Mouse (Mus musculus) bone marrow, adult 2 months (tissue): ENCODE results near the gene Telo2.

ENCODE experiments used
- CTCF ChIP-seq: fragments of 200-500 bp; IDR thresholded peaks from 2 replicates; pipeline ENCODE4 v1.5.1; 2011; ENCODE audit warnings: low read length, control low read depth; ENCODE audit not compliant: control insufficient read depth, insufficient read depth
- POLR2A ChIP-seq: fragments of 200-500 bp; IDR thresholded peaks from 2 replicates; pipeline ENCODE4 v1.6.1; 2011; ENCODE audit warnings: low read depth, mild to moderate bottlenecking, control low read depth, low read length, borderline replicate concordance; ENCODE audit not compliant: control insufficient read depth

DNA sequence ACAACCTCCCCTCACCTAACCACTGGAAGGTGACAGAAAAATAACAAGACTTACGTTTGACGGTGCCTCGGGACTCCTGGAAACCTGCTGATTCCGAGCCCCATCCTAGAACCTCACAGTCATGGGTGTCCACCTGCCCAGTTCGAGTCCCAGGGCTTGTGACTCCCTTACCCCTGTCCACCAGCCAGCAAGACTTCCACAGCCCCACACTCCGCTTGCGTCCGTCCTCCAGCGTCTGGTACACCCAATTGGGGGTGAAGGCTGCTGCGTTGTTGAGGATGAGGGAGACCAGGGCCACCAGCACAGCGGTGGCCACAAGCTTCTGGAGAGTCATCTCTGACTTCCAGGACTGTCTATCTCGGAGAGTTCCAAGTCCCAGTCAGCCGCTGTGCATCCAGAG, 35.6 kb downstream of the Telo2 start:
- TF ChIP-seq CTCF (no peak), POLR2A (no peak)
